Mouse (Mus musculus): ENCODE results near the gene Rab38.

Gene Rab38

DNA sequence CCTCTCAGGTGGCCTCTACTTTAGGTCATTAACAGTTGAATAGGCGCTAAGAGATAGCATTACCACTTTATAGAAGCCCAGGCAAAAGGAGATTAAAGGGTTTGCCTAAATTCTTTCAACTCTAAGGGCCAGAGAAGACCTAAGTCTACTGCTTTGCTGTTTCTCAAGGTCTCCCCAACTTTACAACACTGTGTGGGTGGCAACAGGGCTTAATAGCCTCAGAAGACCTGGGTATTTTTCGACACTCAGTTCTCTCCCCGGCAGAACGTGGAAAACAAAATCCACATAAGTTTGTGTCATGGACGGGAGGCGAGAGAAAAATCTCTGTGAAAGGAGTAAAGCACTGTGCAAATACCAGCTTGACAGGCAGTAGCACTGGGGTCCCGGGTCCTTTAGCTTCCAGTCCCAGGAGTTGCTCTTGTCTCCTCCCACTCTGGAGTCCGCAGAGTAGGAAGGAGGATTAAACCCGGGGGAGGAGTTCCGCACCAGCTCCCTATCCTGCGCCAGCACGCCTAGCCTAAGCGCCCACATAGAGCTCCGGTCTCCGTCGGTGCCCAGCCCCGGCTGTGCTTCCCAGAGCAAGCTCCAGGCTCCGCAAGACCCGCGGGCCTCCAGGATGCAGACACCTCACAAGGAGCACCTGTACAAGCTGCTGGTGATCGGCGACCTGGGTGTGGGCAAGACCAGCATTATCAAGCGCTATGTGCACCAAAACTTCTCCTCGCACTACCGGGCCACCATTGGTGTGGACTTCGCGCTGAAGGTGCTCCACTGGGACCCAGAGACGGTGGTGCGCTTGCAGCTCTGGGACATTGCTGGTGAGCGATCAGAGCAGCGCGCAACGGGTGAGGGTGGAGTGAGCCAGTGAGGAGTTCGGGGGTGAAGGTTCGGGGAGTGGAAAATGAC is at the start of gene Rab38:
Gene Rab38, plus strand, starts transcription at position 488 of the 906 bp plus-strand sequence.
- in situ Hi-C loops (cut with MboI) = no loop called here

GRCm38 (mm10) chr7:88394568-88394967 is 35.5 kb upstream of the Rab38 start:
- in situ Hi-C loops (cut with MboI) = no loop called here

GRCm38 (mm10) chr7:88395745-88396144 is 34.3 kb upstream of the Rab38 start:
- in situ Hi-C loops (cut with MboI) = no loop called here

- in situ Hi-C loops (cut with MboI) = no loop called here
Observed at GRCm38 (mm10) chr7:88405311-88405710, 24.8 kb upstream of the Rab38 start.

DNA sequence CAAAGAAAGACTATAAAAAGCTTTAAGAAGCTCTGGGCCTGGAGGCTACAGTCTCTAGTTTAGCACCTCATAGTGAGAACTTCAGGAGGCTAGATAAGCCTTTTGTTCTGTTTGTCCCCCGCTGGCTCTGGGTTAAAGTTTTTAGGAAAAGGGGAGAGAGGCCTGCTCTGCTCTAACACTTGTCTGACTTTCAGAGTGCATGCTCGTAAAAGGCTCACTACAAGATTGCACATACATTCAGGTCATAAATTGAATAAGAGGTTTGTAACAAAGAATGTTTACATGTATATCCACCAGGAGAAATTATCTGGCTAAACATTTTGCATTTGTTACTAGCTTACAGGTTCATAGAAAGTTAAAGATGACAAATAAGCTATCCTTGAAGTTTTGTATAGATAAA is 23.6 kb upstream of the Rab38 start:
- in situ Hi-C loops (cut with MboI) = no loop called here

- in situ Hi-C loops (cut with MboI) = no loop called here
Observed at GRCm38 (mm10) chr7:88421821-88422220, 8.3 kb upstream of the Rab38 start.

DNA sequence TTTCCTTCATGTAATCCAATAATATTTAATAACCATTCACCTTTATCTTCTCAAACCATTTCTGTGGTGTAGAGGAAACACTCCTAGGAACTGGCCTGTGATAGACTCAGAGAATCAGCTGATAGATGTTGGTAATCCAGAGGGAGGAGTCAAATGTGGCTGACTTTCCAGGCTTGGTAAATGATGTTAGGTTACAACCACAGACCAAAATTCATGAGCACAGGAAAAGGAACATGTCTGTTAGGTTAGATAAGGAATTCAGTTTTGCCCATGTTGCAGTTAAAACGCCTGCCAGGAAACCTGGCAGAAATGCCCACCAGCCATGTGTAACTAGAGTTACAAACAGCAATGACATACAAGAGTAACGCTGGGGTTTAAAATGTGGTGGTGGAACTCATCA is 6.2 kb upstream of the Rab38 start:
- in situ Hi-C loops (cut with MboI) = no loop called here

GRCm38 (mm10) chr7:88425744-88426143 is 4.3 kb upstream of the Rab38 start:
- in situ Hi-C loops (cut with MboI) = no loop called here

GRCm38 (mm10) chr7:88427484-88427883 is 2.6 kb upstream of the Rab38 start:
- in situ Hi-C loops (cut with MboI) = no loop called here

DNA sequence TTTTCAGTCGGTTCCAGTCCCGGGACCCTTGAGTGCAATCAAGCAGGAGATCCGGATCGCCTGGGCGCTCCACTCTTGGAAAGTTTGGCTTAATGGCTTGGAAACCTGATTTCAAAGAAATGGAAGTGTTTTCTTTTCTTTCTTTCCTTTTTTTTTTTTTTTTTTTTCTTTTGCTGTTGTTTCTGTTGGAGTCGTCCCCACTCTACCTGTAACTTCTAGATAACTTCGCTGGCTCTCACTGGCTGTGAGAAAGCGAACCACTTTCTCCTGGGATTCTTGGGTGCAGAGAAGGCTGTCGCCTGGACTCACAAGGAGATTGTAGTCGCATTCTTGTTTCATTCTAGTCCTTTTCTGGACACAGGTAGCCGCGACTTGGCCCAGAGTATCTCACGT is 615 bp downstream of the Rab38 start:
- in situ Hi-C loops (cut with MboI) = no loop called here

DNA sequence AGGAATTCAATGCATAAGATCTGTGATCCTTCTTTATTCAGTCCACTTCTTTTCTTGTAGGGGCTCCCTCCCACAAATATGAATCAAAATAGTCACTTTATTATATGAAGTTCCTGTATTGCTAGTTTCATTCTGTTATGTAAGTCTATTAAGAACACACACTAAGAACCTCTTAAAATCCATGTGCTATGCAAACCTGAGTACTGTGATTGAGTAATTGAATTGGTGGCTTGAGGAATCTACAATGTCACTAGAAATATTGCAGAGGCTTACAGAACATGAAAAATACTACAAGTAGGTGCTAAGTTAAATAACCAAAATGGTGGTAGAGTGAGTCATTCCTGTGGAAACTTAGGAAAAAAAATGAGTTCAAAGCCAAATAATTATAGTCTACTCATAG is 10.2 kb downstream of the Rab38 start:
- in situ Hi-C loops (cut with MboI) = no loop called here

DNA sequence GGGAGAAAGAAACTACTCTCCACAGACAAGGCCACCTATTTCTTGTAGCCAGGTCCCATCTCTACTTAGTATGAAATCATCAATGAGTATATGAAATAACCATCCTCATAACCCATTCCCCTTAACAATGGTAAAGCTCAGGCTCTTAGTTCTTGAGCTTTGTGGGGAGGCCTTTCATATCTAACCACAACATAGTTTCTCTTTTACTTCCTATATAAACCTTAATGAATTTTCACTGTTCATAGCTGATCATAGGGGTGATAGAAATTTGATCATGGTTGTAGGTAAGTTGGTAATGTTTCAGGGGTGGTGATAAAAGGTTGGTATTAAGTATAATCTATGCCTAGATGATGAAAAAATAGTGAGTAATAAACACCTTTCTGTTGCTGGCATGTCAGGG is 12.6 kb downstream of the Rab38 start:
- in situ Hi-C loops (cut with MboI) = no loop called here

- in situ Hi-C loops (cut with MboI) = no loop called here
Observed at GRCm38 (mm10) chr7:88443435-88443834, 13.4 kb downstream of the Rab38 start.

DNA sequence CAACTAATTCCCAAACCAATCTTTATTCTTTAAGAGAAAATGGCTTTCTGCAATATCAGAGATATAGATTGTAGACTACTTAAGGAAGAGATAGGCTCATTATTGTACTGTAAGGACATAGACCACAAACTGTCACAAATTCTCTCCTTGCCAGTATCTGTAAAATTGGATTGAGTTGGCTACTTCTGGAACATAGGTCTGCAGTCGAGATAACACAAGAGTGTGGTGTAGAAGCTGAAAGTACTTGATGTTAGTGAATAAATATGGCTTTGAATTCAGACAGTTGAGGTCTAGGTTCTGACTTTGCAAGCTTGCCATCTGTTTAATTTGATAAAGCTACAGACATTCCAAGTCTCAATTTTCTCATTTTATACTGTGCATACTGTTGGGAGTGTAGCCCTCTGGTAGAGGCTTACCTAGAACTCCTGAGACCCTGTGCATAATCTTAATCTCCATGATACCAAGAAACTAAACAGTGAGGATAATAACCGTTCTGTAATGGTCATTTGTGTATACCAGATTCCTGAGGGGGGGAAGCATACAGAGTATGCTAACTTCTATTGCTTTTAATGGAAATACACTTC is 15.3 kb downstream of the Rab38 start:
- in situ Hi-C loops (cut with MboI) = no loop called here

DNA sequence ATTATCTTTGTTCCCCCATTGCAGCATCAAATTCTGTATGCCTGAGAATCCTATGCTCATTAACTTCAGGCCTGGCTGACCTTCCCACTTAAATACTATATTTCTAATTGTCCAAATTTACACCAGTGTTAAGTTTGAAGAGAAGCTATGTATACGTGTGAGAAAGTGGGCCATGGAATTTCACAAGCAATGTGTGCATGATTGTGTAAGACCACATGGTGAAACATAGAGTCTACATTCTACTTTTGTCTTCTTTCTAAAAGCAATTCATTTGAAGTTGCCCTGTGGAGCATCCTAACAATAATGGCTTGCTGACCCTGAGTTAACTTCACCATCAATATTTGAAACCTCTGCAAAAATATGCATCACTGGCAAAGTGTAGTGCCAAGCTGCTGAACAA is 23.2 kb downstream of the Rab38 start:
- in situ Hi-C loops (cut with MboI) = no loop called here

DNA sequence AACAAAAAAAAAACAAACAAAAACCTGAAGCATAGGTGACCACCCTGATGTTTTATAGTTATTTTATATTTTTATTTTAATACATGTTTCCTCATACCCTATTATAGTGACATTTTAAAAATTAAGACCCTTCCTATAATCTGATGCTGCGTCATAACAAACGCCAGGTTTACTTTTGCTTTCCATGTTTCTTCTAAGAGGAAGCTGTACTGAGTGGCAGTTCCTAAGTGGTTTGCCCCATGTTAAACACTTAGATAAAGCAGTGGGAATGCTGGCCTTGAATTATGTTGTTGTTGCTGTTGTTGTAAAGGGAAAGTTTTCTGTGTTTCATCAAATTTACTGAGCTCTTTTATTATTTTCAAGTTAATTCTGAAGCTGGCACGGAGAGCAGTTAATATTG is 27.8 kb downstream of the Rab38 start:
- in situ Hi-C loops (cut with MboI) = no loop called here

- in situ Hi-C loops (cut with MboI) = no loop called here
Observed at GRCm38 (mm10) chr7:88467754-88468153, 37.7 kb downstream of the Rab38 start.

DNA sequence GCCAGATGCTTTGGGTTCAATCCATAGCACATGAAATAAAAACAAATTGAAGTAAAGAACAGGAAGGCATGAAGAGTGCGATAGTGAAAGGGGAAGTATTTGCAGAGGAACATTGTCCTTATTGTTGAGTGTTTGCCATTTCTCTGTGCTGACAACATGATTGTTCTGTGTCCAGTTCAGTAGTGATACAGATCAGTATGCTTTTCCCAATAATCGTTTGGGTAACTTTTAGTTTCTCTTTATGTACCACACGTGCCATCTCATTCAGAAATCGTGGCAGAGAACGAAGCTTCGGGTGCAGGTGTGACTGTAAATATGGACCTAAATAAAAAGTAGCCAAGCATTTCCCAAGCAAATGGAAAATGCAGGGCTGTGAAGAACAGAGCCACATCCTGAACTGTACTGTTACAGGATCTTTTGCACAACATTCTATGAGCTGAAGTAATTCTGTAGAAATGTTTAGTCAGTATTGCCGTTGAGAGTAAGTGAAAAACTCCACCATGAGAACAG is 52.1 kb downstream of the Rab38 start:
- in situ Hi-C loops (cut with MboI) = no loop called here

DNA sequence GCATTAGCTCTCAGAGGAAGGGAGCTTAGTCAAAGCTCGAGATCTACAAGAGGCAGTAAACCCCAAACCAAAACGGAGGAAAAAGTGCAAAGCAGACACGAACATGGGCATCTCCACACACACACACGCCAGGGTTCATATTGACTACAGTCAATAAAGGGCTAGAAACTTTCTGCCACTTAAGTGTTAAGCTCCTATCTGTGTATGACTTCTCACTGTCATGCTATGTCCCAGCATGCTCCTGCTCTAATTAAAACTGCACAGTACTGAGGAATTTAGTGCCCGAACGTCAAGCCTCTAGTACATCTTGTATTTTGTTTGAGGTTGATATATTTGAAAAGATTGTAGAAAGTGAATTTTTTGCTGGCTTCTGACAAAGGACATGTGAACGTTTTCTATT is 52.6 kb downstream of the Rab38 start:
- in situ Hi-C loops (cut with MboI) = no loop called here

DNA sequence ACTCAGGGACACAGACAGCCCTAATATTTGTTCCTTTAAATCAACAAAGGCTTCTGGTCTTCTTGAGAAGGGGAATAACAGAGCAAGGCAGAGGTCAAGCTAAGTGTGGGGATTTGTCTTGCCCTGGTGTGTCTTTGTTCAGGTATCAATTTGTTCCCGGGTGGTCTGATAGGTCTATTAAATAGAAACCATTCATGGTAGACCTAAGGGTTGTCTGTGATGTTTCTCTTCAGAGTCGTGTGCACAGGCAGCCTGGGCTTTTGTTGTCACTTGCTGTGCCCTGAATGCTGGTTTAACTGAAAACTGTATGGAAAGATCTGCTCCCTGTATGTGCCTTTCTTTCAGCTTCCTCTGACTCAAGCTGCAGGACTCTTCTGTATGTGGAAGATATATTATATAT is 60.9 kb downstream of the Rab38 start:
- in situ Hi-C loops (cut with MboI) = no loop called here

- in situ Hi-C loops (cut with MboI) = no loop called here
Observed at GRCm38 (mm10) chr7:88502217-88502817, 72.2 kb downstream of the Rab38 start.

- in situ Hi-C loops (cut with MboI) = no loop called here
Observed at GRCm38 (mm10) chr7:88509748-88510147, 79.7 kb downstream of the Rab38 start.

DNA sequence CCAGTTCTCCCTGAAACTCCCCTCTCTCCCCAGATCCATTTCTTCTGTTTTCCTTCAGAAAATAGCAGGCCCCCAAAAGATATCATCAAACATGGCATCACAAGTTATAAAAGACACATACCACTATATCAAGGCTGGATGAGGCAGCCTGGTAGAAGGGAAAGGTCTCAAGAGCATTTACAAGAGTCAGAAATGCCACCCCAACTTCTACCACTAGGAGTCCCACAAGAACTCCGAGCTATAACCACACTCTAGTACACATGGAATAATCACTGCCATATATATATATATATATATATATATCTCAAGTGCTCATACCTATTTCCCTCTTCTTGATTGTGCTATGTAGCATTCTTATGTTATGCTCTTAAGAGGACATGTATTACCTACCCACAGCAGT is 92.4 kb downstream of the Rab38 start:
- in situ Hi-C loops (cut with MboI) = no loop called here
